Mouse (Mus musculus): ENCODE results near the gene Gm21970.

- TF ChIP-seq CTCF (IDR thresholded peaks at IDR 0.05; ENCODE audit: low read depth, low read length) (no peak), POLR2AphosphoS5 (IDR thresholded peaks at IDR 0.05; ENCODE audit: insufficient replicate concordance, low read depth, low read length) (no peak), TAL1 (conservative IDR thresholded peaks at IDR 0.05; ENCODE audit: low read depth, low read length) (no peak), GATA1 (IDR thresholded peaks at IDR 0.05; ENCODE audit: borderline replicate concordance, low read length) (no peak)
These were observed 12.3 kb downstream of the Gm21970 start for GRCm38 (mm10) chr16:91403784-91404183.

Measured in G1E (cell line).